Mouse (Mus musculus) Patski (cell line): ENCODE data around the gene Rara. TPM values are rescaled to one million over a fixed set of nuclear protein-coding genes. Genes with fewer than 3 reads are reported as not detected.

Source experiments
- ATAC-seq: fragments of 100-300 bp; one replicate; pipeline ENCODE4 v1.8.0; 2021
- CTCF ChIA-PET: fragments of 350-600 bp; sonication (Branson Sonifier 250); formaldehyde crosslinking; loops from one replicate; lab custom pipeline; 2022; ENCODE audit warnings: inconsistent platforms; lab: Charles Lee
- POLR2A ChIA-PET: fragments of 350-600 bp; sonication (Branson Sonifier 250); formaldehyde crosslinking; loops from one replicate; lab custom pipeline; 2022; ENCODE audit warnings: antibody characterized with exemption, inconsistent platforms; lab: Charles Lee
- DNase-seq: peaks from one replicate; pipeline ENCODE4 v3.0.0-alpha.2; 2011; ENCODE audit warnings: low read depth, low spot score
- H3K27me3 ChIP-seq: fragments of 371-371 bp; one replicate; pipeline ENCODE4 v1.5.1; 2021
- CTCF ChIP-seq: fragments of 100-300 bp; IDR thresholded peaks from one replicate; pipeline ENCODE4 v1.5.1; 2021
- in situ Hi-C: fragments of 300-500 bp; cut with MboI; formaldehyde crosslinking; loops from 3 replicates; pipeline ENCODE4 v1.11.1; 2018; ENCODE audit warnings: low pct_unique_long_range_greater_than_20kb, mixed read lengths
- polyA plus RNA-seq: library from polyadenylated mRNA; unstranded; gene quantifications from one replicate; pipeline ENCODE4 v1.2.3, GENCODE M21; 2021

The Rara gene
- polyA plus RNA-seq, 1 experiment from 2014 or later: 31.2 TPM

DNA sequence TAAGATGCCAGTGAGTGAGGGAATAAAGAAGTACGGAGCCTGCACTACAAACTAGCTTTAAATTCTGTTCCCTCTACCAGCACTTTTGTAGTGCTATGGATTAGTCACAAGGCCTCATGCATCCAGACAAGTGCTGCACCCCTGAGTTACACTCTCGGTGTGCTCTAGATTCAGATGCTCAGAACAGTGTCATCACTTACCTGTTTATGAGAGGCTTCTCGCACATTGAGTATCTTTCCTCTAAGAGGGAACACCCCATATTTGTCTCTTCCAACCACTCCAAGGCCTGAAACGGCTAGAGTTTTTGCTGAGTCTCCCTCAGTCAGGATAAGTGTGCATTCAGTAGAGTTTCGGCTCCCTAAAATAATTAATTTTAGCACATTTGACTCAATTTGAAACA lies 83.1 kb downstream of the Rara start:
- H3K27me3 ChIP-seq: no peaks in the 10 kb centered on the region
- DNase-seq (no peak), ATAC-seq (no peak)
- no peak for TF ChIP-seq CTCF
- in situ Hi-C loops: no loop called here
- ChIA-PET POLR2A (no interaction called here), CTCF (interaction anchor here (1.4 kb wide), 1 partner anchor 10 kb away, joined by 5 read pairs; no protein-coding TSS in a partner anchor)

DNA sequence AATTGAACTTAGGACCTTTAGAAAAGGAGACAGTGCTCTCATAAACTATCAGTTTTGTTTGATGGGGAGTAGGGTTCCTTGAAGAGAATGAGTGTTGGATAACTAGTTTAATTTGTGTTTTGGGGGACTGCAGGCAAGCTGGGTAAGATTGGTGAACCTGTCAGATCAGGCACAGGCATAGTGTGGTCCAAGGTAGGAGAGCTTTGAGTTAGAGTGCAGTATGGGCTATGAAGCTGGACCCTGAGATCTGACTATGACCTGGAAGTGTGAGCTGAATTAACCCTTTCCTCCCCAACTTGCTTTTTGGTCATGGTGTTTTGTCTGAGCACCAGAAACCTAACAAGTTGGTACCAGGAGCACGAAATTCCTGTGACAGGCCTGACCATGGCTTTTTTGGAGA lies 86.2 kb downstream of the Rara start:
- TF ChIP-seq CTCF: no peak
- CTCF ChIA-PET: interaction anchor here (1.1 kb wide), 1 partner anchor 11 kb away, joined by 3 read pairs; no protein-coding TSS in a partner anchor
- POLR2A ChIA-PET: interaction anchor here (0.6 kb wide), 1 partner anchor 98 kb away, joined by 5 read pairs; no protein-coding TSS in a partner anchor
- no peak for DNase-seq
- in situ Hi-C loops: no loop called here
- H3K27me3 ChIP-seq: no peaks in the 10 kb centered on the region
- ATAC-seq: no peak

DNA sequence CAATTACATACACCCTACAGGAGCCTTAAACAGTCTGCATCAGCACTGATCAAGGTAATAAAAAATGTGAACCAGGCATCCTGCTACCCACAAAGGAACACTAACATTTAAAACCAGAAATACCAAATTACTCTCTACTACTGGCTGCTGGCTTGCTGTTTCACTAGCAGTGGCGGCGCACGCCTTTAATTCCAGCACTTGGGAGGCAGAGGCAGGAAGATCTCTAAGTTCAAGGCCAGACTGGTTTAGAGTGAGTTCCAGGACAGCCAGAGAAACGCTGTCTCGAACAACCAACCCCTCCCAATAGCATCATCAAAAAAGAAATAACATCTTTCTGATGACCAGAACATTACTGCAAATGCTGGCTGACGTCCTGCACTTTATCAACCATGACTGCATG lies 92.2 kb downstream of the Rara start:
- ChIA-PET CTCF (interaction anchor here (2.0 to 2.3 kb wide), 2 partner anchors 10 to 46 kb away, joined by 5 to 6 read pairs; no protein-coding TSS in a partner anchor), POLR2A (no interaction called here)
- in situ Hi-C loops: no loop called here
- no peak for TF ChIP-seq CTCF
- ATAC-seq (no peak), DNase-seq (no peak)
- H3K27me3 ChIP-seq: no peaks in the 10 kb centered on the region

DNA sequence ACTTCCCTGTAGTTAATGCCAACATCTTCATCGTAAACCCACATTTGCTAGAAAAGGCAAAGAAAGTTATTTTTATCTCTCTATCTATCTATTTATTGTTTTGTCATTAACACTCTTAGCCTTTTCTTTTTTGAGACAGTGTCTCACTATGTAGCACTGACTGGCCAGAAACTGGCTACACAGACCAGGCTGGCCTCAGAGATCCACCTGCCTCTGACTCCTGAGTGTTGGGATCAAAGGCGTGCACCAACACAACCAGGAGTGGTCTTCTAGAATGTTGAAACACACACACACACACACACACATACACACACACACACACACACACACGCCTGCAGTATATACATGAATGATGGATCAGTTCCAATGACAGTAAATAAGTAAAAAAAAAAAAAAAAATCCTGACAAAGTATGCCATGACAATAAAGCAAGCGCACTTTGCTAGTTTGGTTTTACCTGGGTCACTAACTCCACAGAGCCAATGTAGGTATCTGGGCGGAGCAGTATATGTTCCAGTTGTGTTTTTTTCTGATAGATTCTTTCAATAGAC lies 94.8 kb downstream of the Rara start:
- no peak for ATAC-seq
- H3K27me3 ChIP-seq: no peaks in the 10 kb centered on the region
- in situ Hi-C loops: no loop called here
- POLR2A ChIA-PET: no interaction called here
- DNase-seq: no peak
- CTCF ChIA-PET: interaction anchor here (0.9 to 1.6 kb wide), 2 partner anchors 10 to 57 kb away, joined by 3 to 7 read pairs; no protein-coding TSS in a partner anchor
- no peak for TF ChIP-seq CTCF

DNA sequence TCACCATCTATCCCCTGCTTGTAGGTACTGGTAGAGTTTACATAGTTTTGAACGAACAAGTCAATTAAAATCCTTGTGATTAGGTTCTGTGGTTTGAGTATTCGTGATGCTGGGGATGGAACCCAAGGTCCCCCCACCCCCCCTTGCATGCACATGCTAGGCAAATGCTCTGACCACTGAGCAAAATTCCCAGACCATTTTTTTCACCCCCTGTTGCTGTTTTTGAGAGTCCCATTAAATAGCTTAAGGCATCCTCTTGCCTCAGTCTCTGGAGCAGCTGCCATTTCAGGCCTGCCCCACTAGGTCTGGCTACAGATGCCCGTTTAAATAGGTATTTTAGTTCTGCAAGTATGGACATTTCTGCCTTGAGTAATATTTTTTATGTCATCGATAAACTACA lies 95.5 kb downstream of the Rara start:
- in situ Hi-C loops: no loop called here
- DNase-seq (no peak), ATAC-seq (no peak)
- no peak for TF ChIP-seq CTCF
- ChIA-PET POLR2A (no interaction called here), CTCF (no interaction called here)
- H3K27me3 ChIP-seq: no peaks in the 10 kb centered on the region

DNA sequence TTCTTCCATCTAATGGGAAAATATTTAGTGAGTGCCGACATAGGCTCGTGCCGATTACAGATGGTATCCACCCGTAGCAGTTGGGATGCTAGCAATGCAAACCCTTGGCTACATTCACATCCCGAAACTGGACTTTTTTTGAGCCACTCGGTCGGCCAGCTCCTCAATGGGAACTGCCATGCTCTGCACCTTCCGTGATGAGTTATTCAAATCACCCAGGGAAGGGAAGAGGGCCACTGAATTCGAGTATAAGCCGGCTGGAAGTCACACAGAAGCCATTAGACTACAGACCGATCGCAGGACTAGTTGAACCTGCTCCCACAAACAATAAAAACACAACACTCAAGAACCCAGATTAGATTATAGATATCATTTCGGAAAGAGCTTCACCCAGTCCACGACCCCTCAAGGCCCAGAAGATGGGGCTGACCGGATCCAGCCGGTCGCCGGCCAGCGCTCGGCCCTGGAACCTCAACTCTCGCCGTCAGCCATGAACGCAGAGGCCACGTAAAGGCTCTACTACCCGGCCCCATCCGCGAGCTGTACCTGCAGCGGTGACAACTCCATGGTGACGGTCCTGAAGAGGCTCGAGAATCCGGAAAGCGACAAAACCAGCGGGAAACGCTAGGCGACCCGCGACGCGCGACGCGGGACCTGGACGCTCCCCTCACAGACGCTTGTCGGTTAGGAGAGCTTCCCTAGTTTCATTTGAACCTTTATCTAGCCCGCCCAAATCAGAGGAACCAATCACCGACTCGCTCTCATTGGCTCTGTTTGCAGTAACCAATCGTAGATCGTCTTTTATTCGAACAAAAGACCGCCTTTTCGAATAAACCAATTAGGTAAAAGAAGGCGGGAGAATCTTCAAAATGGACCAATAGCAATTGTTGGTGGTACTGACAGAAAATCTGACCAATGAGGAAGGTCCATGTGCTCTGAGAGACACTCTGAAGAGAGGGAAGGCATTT lies 96.2 kb downstream of the Rara start, which contains the start of gene Top2a:
Gene Top2a, minus strand, starts transcription at position 690 of the 968 bp plus-strand sequence.
- CTCF ChIA-PET: no interaction called here

More for the DNA sequence above, 96.2 kb downstream of the Rara start, which contains the start of gene Top2a:
- POLR2A ChIA-PET: interaction anchor here (1.0 kb wide), 1 partner anchor 37 kb away, joined by 4 read pairs; no protein-coding TSS in a partner anchor
- no peak for TF ChIP-seq CTCF
- DNase-seq: peak; percentile 99
- no peaks in the 10 kb centered on the region for H3K27me3 ChIP-seq
- in situ Hi-C loops: no loop called here
- peak; percentile 92 for ATAC-seq

Other genes with a start within 250 kb of the Rara start
- gene Psmd3, start 245.3 kb upstream of the Rara start, polyA plus RNA-seq: 161 TPM
- gene Csf3, start 226.6 kb upstream of the Rara start, polyA plus RNA-seq: 0.62 TPM
- 47.2 TPM for gene Med24, start 198.4 kb upstream of the Rara start, polyA plus RNA-seq
- 44.7 TPM for gene Thra, start 187.2 kb upstream of the Rara start, polyA plus RNA-seq
- 37.2 TPM for gene Nr1d1, start 152.5 kb upstream of the Rara start, polyA plus RNA-seq
- 69.9 TPM for gene Msl1, start 132.3 kb upstream of the Rara start, polyA plus RNA-seq
- 39.4 TPM for gene Casc3, start 122.9 kb upstream of the Rara start, polyA plus RNA-seq
- 2.8 TPM for gene Rapgefl1, start 91.0 kb upstream of the Rara start, polyA plus RNA-seq
- 11.2 TPM for gene Wipf2, start 64.2 kb upstream of the Rara start, polyA plus RNA-seq
- gene Cdc6, start 20.0 kb upstream of the Rara start, polyA plus RNA-seq: 9.0 TPM
- gene Gjd3, start 55.2 kb downstream of the Rara start, polyA plus RNA-seq: 0.19 TPM
- gene Top2a, start 96.4 kb downstream of the Rara start, polyA plus RNA-seq: 139 TPM
- 3.0 TPM for gene Igfbp4, start 113.4 kb downstream of the Rara start, polyA plus RNA-seq
- gene Tns4, start 161.5 kb downstream of the Rara start, polyA plus RNA-seq: not detected
- gene Ccr7, start 227.3 kb downstream of the Rara start, polyA plus RNA-seq: 0.12 TPM